In the genomic region with DNA sequence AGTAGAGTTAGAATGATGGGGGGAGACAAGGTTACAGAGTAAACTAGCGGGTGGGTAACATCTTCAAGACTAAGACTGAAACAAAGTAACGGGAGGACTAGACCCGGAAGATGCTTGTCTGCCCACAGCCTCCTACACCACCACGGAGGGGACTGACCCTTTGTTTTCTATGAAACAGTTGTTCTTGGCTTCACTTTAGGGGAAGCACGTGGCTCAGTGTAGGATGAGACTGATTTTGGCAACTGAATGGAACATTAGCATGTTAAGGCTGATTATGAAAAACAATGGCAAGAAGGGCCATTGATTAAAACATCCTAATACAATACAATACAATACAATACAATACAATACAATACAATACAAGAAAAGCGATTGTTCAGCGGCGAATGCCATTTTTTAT, we compare ENCODE assay signal across 10 mouse cellular contexts.
"Had no signal": no experiment of that assay in that cellular context is flagged by ENCODE, and none has a peak within 500 bp of the region (broad histone marks: within the 10 kb centered on the region; RNA-seq: fewer than 3 reads in every experiment).

No protein-coding gene starts in this region.

- H3K27me3 ChIP-seq: limb, embryonic 12.5 days; liver, embryonic 13.5 days; midbrain, embryonic 13.5 days; stomach, embryonic 15.5 days had no signal

- H3K9me3 ChIP-seq: limb, embryonic 12.5 days; liver, embryonic 13.5 days; midbrain, embryonic 13.5 days; stomach, embryonic 15.5 days had no signal

- ATAC-seq: midbrain, embryonic 13.5 days had no signal

- H3K4me3 ChIP-seq: limb, embryonic 12.5 days; liver, embryonic 13.5 days; midbrain, embryonic 13.5 days; stomach, embryonic 15.5 days had no signal

- H3K27ac ChIP-seq: limb, embryonic 12.5 days; liver, embryonic 13.5 days; midbrain, embryonic 13.5 days; stomach, embryonic 15.5 days had no signal

- H3K4me1 ChIP-seq: limb, embryonic 12.5 days; liver, embryonic 13.5 days; stomach, embryonic 15.5 days had no signal

- H3K9ac ChIP-seq: limb, embryonic 12.5 days; liver, embryonic 13.5 days; midbrain, embryonic 13.5 days; stomach, embryonic 15.5 days had no signal

- DNase-seq: kidney, adult 8-10 months; kidney, postnatal 25 days; liver; liver, embryonic 13.5 days; lung, adult 18-20 months; right cerebral cortex, postnatal 14 days; thymus, postnatal 4 days had no signal

- H3K4me2 ChIP-seq: limb, embryonic 12.5 days; liver, embryonic 13.5 days; midbrain, embryonic 13.5 days; stomach, embryonic 15.5 days had no signal

- H3K36me3 ChIP-seq: limb, embryonic 12.5 days; liver, embryonic 13.5 days; midbrain, embryonic 13.5 days; stomach, embryonic 15.5 days had no signal
